Mouse (Mus musculus): Measurements from ENCODE around the gene Mpig6b. TPM values are rescaled to one million over a fixed set of nuclear protein-coding genes. Genes with fewer than 3 reads are reported as not detected.

Gene Mpig6b
- polyA plus RNA-seq, 1 experiment = 2.1 TPM

GRCm38 (mm10) chr17:35064378-35064877 is 1.6 kb downstream of the Mpig6b start:
- TF ChIP-seq POLR2A (IDR thresholded peaks at IDR 0.05; ENCODE audit: borderline replicate concordance, extremely low read depth, low read depth, low read length) = no peak
- no peak for TF ChIP-seq CTCF (IDR thresholded peaks at IDR 0.05; ENCODE audit: insufficient read depth, low read length)
- peak; percentile 41 for DNase-seq
- Histone ChIP-seq H3K4me3 (replicated peaks; ENCODE audit: extremely low read depth, low read depth, low read length) (no peak overlapping the region), H3K4me1 (ENCODE audit: control insufficient read depth, insufficient read depth, low read length) (peaks cover 11% of the 10 kb centered on the region)
- WGBS = 37% methylated on average over 10 of the region's 10 CpGs

GRCm38 (mm10) chr17:35063466-35063865 is 2.5 kb downstream of the Mpig6b start:
- TF ChIP-seq POLR2A (IDR thresholded peaks at IDR 0.05; ENCODE audit: borderline replicate concordance, extremely low read depth, low read depth, low read length) = no peak
- TF ChIP-seq CTCF (IDR thresholded peaks at IDR 0.05; ENCODE audit: insufficient read depth, low read length) = no peak
- 70% methylated on average over 3 of the region's 3 CpGs for WGBS
- Histone ChIP-seq H3K4me1 (ENCODE audit: control insufficient read depth, insufficient read depth, low read length) (peaks cover 11% of the 10 kb centered on the region), H3K4me3 (replicated peaks; ENCODE audit: extremely low read depth, low read depth, low read length) (no peak overlapping the region)
- no peak for DNase-seq

- Histone ChIP-seq H3K4me1 (ENCODE audit: control insufficient read depth, insufficient read depth, low read length) (peaks cover 12% of the 10 kb centered on the region), H3K4me3 (replicated peaks; ENCODE audit: extremely low read depth, low read depth, low read length) (no peak overlapping the region)
- WGBS = 85% methylated on average over 8 of the region's 8 CpGs
- TF ChIP-seq POLR2A (IDR thresholded peaks at IDR 0.05; ENCODE audit: borderline replicate concordance, extremely low read depth, low read depth, low read length) (no peak), CTCF (IDR thresholded peaks at IDR 0.05; ENCODE audit: insufficient read depth, low read length) (no peak)
- DNase-seq = no peak
These were observed 4.7 kb downstream of the Mpig6b start for GRCm38 (mm10) chr17:35061299-35061698.

GRCm38 (mm10) chr17:35060737-35061297 is 5.2 kb downstream of the Mpig6b start:
- peak overlapping the region; percentile 23 for H3K4me3 ChIP-seq (replicated peaks; ENCODE audit: extremely low read depth, low read depth, low read length)
- H3K4me1 ChIP-seq (ENCODE audit: control insufficient read depth, insufficient read depth, low read length) = peaks cover 16% of the 10 kb centered on the region
- no peak for TF ChIP-seq CTCF (IDR thresholded peaks at IDR 0.05; ENCODE audit: insufficient read depth, low read length)
- no peak for TF ChIP-seq POLR2A (IDR thresholded peaks at IDR 0.05; ENCODE audit: borderline replicate concordance, extremely low read depth, low read depth, low read length)
- DNase-seq = no peak
- 64% methylated on average over 22 of the region's 22 CpGs for WGBS

- Histone ChIP-seq H3K4me1 (ENCODE audit: control insufficient read depth, insufficient read depth, low read length) (peaks cover 16% of the 10 kb centered on the region), H3K4me3 (replicated peaks; ENCODE audit: extremely low read depth, low read depth, low read length) (peak overlapping the region; percentile 97)
- no peak for DNase-seq
- TF ChIP-seq POLR2A (IDR thresholded peaks at IDR 0.05; ENCODE audit: borderline replicate concordance, extremely low read depth, low read depth, low read length) (no peak), CTCF (IDR thresholded peaks at IDR 0.05; ENCODE audit: insufficient read depth, low read length) (no peak)
- WGBS = 16% methylated on average over 14 of the region's 14 CpGs
These were observed 5.9 kb downstream of the Mpig6b start for GRCm38 (mm10) chr17:35060071-35060470.

- TF ChIP-seq POLR2A (IDR thresholded peaks at IDR 0.05; ENCODE audit: borderline replicate concordance, extremely low read depth, low read depth, low read length) = peak; percentile 80; the same call in 1 of the 2 replicates
- TF ChIP-seq CTCF (IDR thresholded peaks at IDR 0.05; ENCODE audit: insufficient read depth, low read length) = peak; percentile 14; the same call in 1 of the 2 replicates
- peak; percentile 90 for DNase-seq
- Histone ChIP-seq H3K4me3 (replicated peaks; ENCODE audit: extremely low read depth, low read depth, low read length) (peak within 1 kb of the TSS; percentile 97), H3K4me1 (ENCODE audit: control insufficient read depth, insufficient read depth, low read length) (peaks cover 16% of the 10 kb centered on the region)
- WGBS = under 1% methylated on average over 57 of the region's 57 CpGs
These were observed 6.8 kb downstream of the Mpig6b start, which contains the start of gene Ddah2 for GRCm38 (mm10) chr17:35058911-35059892. Gene Ddah2, plus strand, starts transcription at chr17:35059035.

- peaks cover 16% of the 10 kb centered on the region for H3K4me1 ChIP-seq (ENCODE audit: control insufficient read depth, insufficient read depth, low read length)
- 37% methylated on average over 9 of the region's 9 CpGs for WGBS
- no peak for TF ChIP-seq CTCF (IDR thresholded peaks at IDR 0.05; ENCODE audit: insufficient read depth, low read length)
- TF ChIP-seq POLR2A (IDR thresholded peaks at IDR 0.05; ENCODE audit: borderline replicate concordance, extremely low read depth, low read depth, low read length) = no peak
- no peak overlapping the region for H3K4me3 ChIP-seq (replicated peaks; ENCODE audit: extremely low read depth, low read depth, low read length)
- no peak for DNase-seq
These were observed 7.7 kb downstream of the Mpig6b start for GRCm38 (mm10) chr17:35058316-35058715.

GRCm38 (mm10) chr17:35057090-35057489 is 8.9 kb downstream of the Mpig6b start:
- H3K4me3 ChIP-seq (replicated peaks; ENCODE audit: extremely low read depth, low read depth, low read length) = no peak overlapping the region
- WGBS = 65% methylated on average over 3 of the region's 3 CpGs
- no peak for DNase-seq
- H3K4me1 ChIP-seq (ENCODE audit: control insufficient read depth, insufficient read depth, low read length) = peaks cover 26% of the 10 kb centered on the region
- no peak for TF ChIP-seq POLR2A (IDR thresholded peaks at IDR 0.05; ENCODE audit: borderline replicate concordance, extremely low read depth, low read depth, low read length)
- TF ChIP-seq CTCF (IDR thresholded peaks at IDR 0.05; ENCODE audit: insufficient read depth, low read length) = no peak

GRCm38 (mm10) chr17:35055691-35056495 is 10.1 kb downstream of the Mpig6b start:
- no peak for DNase-seq
- WGBS = 49% methylated on average over 7 of the region's 7 CpGs
- H3K4me1 ChIP-seq (ENCODE audit: control insufficient read depth, insufficient read depth, low read length) = peaks cover 30% of the 10 kb centered on the region
- no peak overlapping the region for H3K4me3 ChIP-seq (replicated peaks; ENCODE audit: extremely low read depth, low read depth, low read length)
- TF ChIP-seq CTCF (IDR thresholded peaks at IDR 0.05; ENCODE audit: insufficient read depth, low read length) (no peak), POLR2A (IDR thresholded peaks at IDR 0.05; ENCODE audit: borderline replicate concordance, extremely low read depth, low read depth, low read length) (no peak)

Measured in lung, adult 2 months (tissue).